Mouse (Mus musculus) liver, postnatal 0 days (tissue): ENCODE measurements around the gene Pou6f1.

Experiments used
- CTCF ChIP-seq: sonication (generic); IDR thresholded peaks from 2 replicates; pipeline ENCODE4 v1.5.1; 2016; ENCODE audit warnings: antibody characterized with exemption, low read depth
- EP300 ChIP-seq: IDR thresholded peaks from 2 replicates; pipeline ENCODE4 v1.6.1; 2016; ENCODE audit warnings: antibody characterized with exemption, low read depth, mild to moderate bottlenecking

DNA sequence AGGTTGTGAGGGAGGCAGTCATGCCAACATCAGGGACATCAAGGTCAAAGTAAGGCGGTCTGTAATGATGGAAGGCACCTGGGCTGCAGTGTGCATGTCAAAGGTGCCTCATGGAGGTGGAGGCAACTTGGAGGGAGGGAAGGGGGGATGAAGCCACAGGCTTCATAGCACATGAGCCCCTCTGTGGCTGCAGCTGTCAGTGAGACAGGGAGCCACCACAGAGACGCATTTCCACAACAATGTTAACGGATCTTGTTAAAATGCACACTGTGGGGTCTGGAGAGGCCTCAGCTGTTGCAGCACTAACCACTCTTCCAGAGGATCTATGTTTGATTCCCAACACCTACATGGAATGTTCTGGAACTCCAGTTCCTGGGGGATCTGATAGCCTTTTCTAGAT, 30.3 kb upstream of the Pou6f1 start:
- TF ChIP-seq CTCF (no peak), EP300 (no peak)
